Mouse (Mus musculus): ENCODE measurements around the gene Ggta1. TPM values are rescaled to one million over a fixed set of nuclear protein-coding genes. Genes with fewer than 3 reads are reported as not detected.

Gene Ggta1
- polyA plus RNA-seq, 1 experiment from 2014 or later: 20.8 TPM

- no peak overlapping the region for H3K4me2 ChIP-seq
- 0 out of 2 replicates have a peak, but pooled peaks cover 4% of the 10 kb centered on the region for H3K4me1 ChIP-seq
- no peaks in the 10 kb centered on the region for H3K9me3 ChIP-seq
- no peak for ATAC-seq (ENCODE audit: borderline replicate concordance, extremely low read depth, low FRiP score, low TSS enrichment)
- no peak overlapping the region for H3K27ac ChIP-seq
- 8% methylated on average over 6 of the region's 6 CpGs for WGBS
- H3K9ac ChIP-seq: no peak overlapping the region
- no peaks in the 10 kb centered on the region for H3K27me3 ChIP-seq
- no peak overlapping the region for H3K4me3 ChIP-seq
- no peaks in the 10 kb centered on the region for H3K36me3 ChIP-seq
These were observed 85.4 kb downstream of the Ggta1 start for GRCm38 (mm10) chr2:35377600-35377999.

- Histone ChIP-seq H3K4me1 (0 out of 2 replicates have a peak, but pooled peaks cover 4% of the 10 kb centered on the region), H3K4me2 (no peak overlapping the region), H3K9ac (no peak overlapping the region), H3K27ac (no peak overlapping the region), H3K4me3 (no peak overlapping the region), H3K36me3 (no peaks in the 10 kb centered on the region), H3K9me3 (no peaks in the 10 kb centered on the region), H3K27me3 (no peaks in the 10 kb centered on the region)
- no peak for ATAC-seq (ENCODE audit: borderline replicate concordance, extremely low read depth, low FRiP score, low TSS enrichment)
- WGBS: 14% methylated on average over 3 of the region's 3 CpGs
These were observed 90.0 kb downstream of the Ggta1 start for GRCm38 (mm10) chr2:35373003-35373402.

- no peak overlapping the region for H3K4me3 ChIP-seq
- no peaks in the 10 kb centered on the region for H3K9me3 ChIP-seq
- no peaks in the 10 kb centered on the region for H3K4me1 ChIP-seq
- H3K36me3 ChIP-seq: no peaks in the 10 kb centered on the region
- H3K9ac ChIP-seq: no peak overlapping the region
- no peak overlapping the region for H3K4me2 ChIP-seq
- H3K27me3 ChIP-seq: no peaks in the 10 kb centered on the region
- no peak for ATAC-seq (ENCODE audit: borderline replicate concordance, extremely low read depth, low FRiP score, low TSS enrichment)
- no peak overlapping the region for H3K27ac ChIP-seq
These were observed 92.3 kb downstream of the Ggta1 start for GRCm38 (mm10) chr2:35370686-35371085.

- Histone ChIP-seq H3K27ac (no peak within 1 kb of the TSS), H3K4me3 (no peak within 1 kb of the TSS), H3K36me3 (no peaks in the 10 kb centered on the region), H3K9me3 (no peaks in the 10 kb centered on the region), H3K27me3 (no peaks in the 10 kb centered on the region), H3K4me2 (no peak within 1 kb of the TSS), H3K4me1 (no peaks in the 10 kb centered on the region), H3K9ac (no peak within 1 kb of the TSS)
- ATAC-seq (ENCODE audit: borderline replicate concordance, extremely low read depth, low FRiP score, low TSS enrichment): no peak
- 47% methylated on average over 2 of the region's 2 CpGs for WGBS
These were observed 95.4 kb downstream of the Ggta1 start, which contains the start of gene 4930568D16Rik for GRCm38 (mm10) chr2:35367629-35368028. Gene 4930568D16Rik (minus strand): TSS chr2:35367729.

Other genes with a start within 250 kb of the Ggta1 start
- gene Gsn, start 206.9 kb downstream of the Ggta1 start, polyA plus RNA-seq (2015; fragmentation: Nextera tagmentation; extraction: Ambion mirVana): 170 and 187 TPM in 2 replicates
- gene Stom, start 126.3 kb downstream of the Ggta1 start, polyA plus RNA-seq (2015; fragmentation: Nextera tagmentation; extraction: Ambion mirVana): 50.6 and 53.4 TPM in 2 replicates
- gene 4930568D16Rik, start 95.5 kb downstream of the Ggta1 start, polyA plus RNA-seq (2015; fragmentation: Nextera tagmentation; extraction: Ambion mirVana): not detected in 2 replicates
- not detected in 2 replicates for gene 4930402F06Rik, start 66.1 kb downstream of the Ggta1 start, polyA plus RNA-seq (2015; fragmentation: Nextera tagmentation; extraction: Ambion mirVana)
- 54.2 and 60.2 TPM in 2 replicates for gene Dab2ip, start 95.0 kb upstream of the Ggta1 start, polyA plus RNA-seq (2015; fragmentation: Nextera tagmentation; extraction: Ambion mirVana)

All from lung, embryonic 15.5 days (tissue).